Mouse (Mus musculus) erythroblast, embryonic 14.5 days (primary cell): ENCODE results near the gene Depp1. TPM values are rescaled to one million over a fixed set of nuclear protein-coding genes. Genes with fewer than 3 reads are reported as not detected.

ENCODE experiments used
- H3K27me3 ChIP-seq: 2 replicates; pipeline ENCODE4 v1.6.1; 2012; ENCODE audit warnings: inconsistent platforms; ENCODE audit not compliant: control insufficient read depth
- H3K36me3 ChIP-seq: 2 replicates; pipeline ENCODE4 v1.6.1; 2012; ENCODE audit warnings: mild to moderate bottlenecking, inconsistent platforms; ENCODE audit not compliant: control insufficient read depth
- H3K4me1 ChIP-seq: 2 replicates; pipeline ENCODE4 v1.6.1; 2012; ENCODE audit warnings: inconsistent platforms; ENCODE audit not compliant: control insufficient read depth
- H3K4me3 ChIP-seq: replicated peaks from 2 replicates; pipeline ENCODE3; 2012; ENCODE audit warnings: moderate library complexity, mild to moderate bottlenecking, inconsistent platforms
- H3K9me3 ChIP-seq: 2 replicates; pipeline ENCODE4 v1.6.1; 2012; ENCODE audit warnings: low read length, inconsistent platforms, mixed read lengths; ENCODE audit not compliant: control insufficient read depth
- GATA1 ChIP-seq: IDR thresholded peaks from 2 replicates; pipeline ENCODE4 v1.6.1; 2012; ENCODE audit warnings: low read length, inconsistent platforms, mixed read lengths
- TAL1 ChIP-seq: IDR thresholded peaks from 3 replicates; pipeline ENCODE4 v1.6.1; 2012; ENCODE audit warnings: low read length, inconsistent platforms, mixed read lengths
- polyA plus RNA-seq: library from polyadenylated mRNA; stranded (reverse); fragments of >175 nt; gene quantifications from 2 replicates; pipeline ENCODE4 v1.2.3, GENCODE M21; 2012

The Depp1 gene
- polyA plus RNA-seq, 1 experiment: 0.03 TPM

DNA sequence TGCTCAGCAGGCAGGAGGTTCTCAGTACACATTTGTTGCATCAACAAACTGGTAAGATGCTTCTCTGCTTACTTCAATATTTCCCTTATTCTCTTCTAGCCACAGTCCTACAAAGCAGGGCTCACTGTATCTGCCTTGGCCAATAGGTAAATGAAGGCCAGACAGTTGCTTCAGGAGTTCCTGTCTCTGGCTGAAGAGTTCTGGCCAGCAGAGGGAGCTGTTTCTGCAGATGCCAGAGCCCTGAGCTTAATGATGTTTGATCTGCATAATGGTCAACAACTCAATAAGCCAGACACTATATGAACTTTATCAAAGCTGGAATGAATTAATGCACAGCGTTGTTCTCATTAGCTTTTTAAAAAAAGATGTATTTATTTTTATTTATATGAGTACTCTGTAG lies 18.3 kb upstream of the Depp1 start:
- Histone ChIP-seq H3K27me3 (peaks cover 12% of the 10 kb centered on the region), H3K4me3 (no peak overlapping the region), H3K4me1 (peaks cover 13% of the 10 kb centered on the region), H3K9me3 (no peaks in the 10 kb centered on the region), H3K36me3 (no peaks in the 10 kb centered on the region)
- no peak for TF ChIP-seq TAL1
- no peak for TF ChIP-seq GATA1

DNA sequence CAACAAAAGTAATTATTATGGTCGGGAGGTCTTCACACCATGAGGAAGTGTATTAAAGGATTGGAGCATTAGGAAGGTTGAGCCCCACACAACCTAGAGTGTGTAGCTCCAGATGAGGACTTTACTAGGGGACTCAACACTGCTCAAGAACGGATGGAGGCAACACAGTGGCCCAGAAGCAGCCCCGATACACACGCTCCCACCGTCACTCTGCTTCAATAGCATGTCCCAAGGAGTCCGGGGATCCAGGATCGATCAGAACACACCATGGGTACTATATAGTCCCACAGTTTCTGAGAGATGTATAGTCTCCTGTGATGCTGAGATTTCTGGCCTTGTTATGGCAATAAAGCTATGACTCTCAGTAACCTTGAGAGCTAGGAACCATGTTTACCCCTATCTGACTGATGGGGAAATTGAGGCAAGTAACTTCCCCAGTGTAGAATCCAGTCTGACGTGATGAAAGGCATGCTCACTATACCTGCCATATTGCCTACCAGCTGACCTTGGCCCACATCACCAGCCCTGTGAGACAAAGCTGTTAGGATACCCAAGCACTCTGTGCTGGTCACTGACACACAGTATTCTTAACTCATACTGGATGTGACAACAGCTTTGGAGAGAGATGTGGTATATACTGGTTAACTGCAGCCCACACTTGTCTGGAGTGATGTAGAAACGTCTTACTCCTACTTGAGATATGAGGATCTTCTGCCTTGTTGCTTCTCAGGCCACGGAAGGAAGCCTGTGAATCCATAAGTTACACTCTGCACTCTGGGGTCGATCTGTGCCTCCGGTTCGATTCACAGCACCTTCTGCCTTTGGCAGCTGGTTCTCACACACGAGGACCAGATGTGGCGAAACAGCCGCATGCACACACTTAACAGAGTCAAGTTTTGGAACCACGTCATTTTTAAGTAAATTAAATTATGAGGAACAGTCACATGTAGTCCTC lies 16.4 kb upstream of the Depp1 start:
- TF ChIP-seq GATA1 (no peak), TAL1 (no peak)
- peaks cover 4% of the 10 kb centered on the region for H3K4me1 ChIP-seq
- H3K4me3 ChIP-seq: no peak overlapping the region
- peaks cover 4% of the 10 kb centered on the region for H3K27me3 ChIP-seq
- no peaks in the 10 kb centered on the region for H3K9me3 ChIP-seq
- H3K36me3 ChIP-seq: no peaks in the 10 kb centered on the region

DNA sequence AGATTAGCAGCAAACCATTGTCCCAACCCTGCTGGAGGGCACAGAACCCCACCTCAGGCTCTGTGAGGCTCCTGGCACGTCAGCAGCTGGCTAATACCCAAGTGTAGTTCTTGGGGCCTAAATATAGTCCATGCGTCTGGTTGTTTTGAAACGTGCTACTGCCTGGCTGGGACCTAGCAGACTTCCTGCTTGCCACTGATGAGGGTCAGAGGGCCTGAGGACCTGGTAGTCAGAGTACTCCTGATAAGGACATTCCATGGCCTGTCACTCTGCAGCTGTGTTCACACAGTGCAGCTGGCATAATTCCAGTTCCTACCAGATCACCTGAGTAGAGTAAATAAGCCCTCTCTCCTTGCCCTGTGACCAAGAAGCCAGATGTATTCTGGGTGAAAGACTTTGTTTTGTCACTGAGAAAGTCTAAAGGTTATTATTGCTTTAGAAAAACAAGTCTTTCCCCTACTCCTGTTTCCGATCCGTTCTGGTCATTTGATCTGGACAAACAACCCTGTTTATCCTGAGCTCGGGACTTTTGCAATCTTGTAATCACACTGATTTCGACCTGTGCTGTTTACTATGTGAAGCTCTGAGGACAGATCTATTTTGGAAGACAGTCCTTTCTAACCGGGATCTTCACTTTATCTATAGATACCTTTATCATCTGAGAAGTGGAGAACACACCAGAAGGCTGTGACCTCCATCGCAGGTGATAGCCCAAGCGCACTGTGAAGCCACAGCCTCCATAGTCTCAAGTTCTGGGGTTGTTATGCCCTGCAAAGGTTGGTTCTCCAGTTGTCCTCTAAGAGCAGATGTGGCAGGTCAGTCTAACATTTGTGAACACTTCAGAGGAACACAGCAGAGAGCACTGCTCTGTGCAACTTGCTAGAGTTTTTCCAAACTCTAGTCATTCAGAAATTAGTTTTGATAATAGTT lies 14.9 kb upstream of the Depp1 start:
- Histone ChIP-seq H3K4me1 (no peaks in the 10 kb centered on the region), H3K36me3 (no peaks in the 10 kb centered on the region), H3K4me3 (no peak overlapping the region), H3K27me3 (no peaks in the 10 kb centered on the region), H3K9me3 (no peaks in the 10 kb centered on the region)
- TF ChIP-seq GATA1 (no peak), TAL1 (no peak)

DNA sequence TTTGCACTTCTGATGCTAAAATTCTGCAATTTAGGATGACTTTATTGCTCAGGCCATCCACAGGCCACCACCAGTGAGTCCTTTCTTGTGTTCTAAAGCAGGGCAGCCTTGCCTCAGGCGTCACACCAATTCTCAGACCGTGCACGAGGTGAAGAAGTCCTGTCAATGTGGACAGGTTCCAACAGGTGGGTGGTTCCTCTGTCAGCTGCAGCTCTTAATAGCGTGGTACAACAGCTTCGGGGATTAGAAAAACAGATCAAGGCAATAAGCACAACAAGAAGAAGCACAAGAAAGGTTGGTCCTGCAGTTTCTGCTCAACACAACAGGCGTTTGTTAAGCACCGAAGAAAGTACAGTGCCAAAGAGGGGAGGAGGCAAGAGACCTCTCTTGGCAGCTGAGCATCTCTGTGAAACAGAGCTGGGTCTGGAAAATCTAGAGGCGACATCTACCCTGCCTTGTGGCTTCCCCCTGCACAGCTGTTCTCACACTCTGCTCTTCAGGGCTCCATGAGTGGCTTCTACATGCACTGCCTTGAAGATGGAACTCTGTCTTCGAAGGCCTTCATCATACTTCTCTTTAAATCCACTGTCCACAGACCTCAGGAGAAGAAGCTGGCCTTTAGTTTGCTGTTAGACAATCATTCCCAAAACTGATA lies 13.7 kb upstream of the Depp1 start:
- no peaks in the 10 kb centered on the region for H3K9me3 ChIP-seq
- H3K27me3 ChIP-seq: no peaks in the 10 kb centered on the region
- TF ChIP-seq TAL1: no peak
- no peak for TF ChIP-seq GATA1
- H3K4me1 ChIP-seq: no peaks in the 10 kb centered on the region
- H3K36me3 ChIP-seq: no peaks in the 10 kb centered on the region
- H3K4me3 ChIP-seq: no peak overlapping the region

DNA sequence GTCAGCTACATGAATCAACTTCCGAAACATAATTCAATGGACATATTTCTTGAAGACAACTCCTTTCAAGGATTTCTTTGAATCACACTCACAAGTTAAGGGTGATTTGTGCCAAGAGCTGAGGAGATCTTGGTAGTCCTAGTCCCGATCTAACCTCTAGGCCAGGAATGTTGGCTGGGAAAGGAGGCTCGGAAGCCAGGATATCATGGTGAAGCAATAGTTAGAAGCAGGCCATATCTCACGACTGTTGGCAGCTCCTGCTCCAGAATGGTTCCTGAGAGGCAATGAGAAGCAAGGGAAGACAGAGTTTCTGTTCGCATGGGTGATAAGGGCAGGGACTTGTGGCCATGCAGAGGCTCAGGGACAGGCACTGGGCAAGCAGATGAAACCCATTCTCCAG lies 12.9 kb upstream of the Depp1 start:
- H3K9me3 ChIP-seq: no peaks in the 10 kb centered on the region
- TF ChIP-seq TAL1 (no peak), GATA1 (no peak)
- no peaks in the 10 kb centered on the region for H3K4me1 ChIP-seq
- H3K27me3 ChIP-seq: no peaks in the 10 kb centered on the region
- H3K36me3 ChIP-seq: no peaks in the 10 kb centered on the region
- no peak overlapping the region for H3K4me3 ChIP-seq

DNA sequence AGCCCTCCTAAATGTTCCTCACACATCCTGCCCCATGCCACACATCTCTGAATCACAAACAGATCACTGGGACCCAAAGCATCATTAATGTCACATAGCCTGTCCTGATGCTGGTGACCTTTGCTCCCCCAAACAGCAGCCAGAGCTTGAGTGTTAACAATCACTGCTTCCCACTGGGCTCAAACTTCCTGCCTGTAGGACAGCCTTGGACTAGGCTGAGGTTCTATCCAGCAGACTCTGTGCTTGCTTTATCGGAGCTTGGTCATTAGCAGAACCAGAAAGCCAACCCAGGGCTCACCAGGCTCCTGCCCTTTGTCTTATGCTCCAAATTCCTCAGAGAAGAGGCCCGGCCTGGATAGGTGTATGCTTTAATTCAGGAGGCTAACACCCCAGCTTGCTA lies 11.5 kb upstream of the Depp1 start:
- no peaks in the 10 kb centered on the region for H3K4me1 ChIP-seq
- TF ChIP-seq TAL1 (no peak), GATA1 (no peak)
- no peaks in the 10 kb centered on the region for H3K9me3 ChIP-seq
- H3K27me3 ChIP-seq: no peaks in the 10 kb centered on the region
- H3K4me3 ChIP-seq: no peak overlapping the region
- no peaks in the 10 kb centered on the region for H3K36me3 ChIP-seq

DNA sequence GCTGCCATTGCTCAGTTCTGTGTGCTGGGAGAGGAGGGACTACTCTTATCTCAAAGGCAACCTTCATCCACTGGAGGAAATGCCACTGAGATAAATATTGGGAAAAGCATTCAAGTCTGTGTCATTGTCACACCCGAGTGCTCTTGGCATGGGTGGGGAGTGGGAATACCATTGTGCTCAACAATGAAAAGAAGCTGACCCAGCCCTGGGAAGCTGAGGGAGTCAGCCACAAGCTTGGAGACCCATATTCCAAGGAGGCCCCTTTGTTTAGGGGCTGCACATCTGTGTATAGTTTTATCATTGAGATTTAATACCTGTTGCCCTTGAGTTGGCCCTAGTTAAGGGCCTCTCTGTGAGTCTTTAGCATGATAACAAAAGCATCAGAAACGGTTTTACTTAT lies 10.7 kb upstream of the Depp1 start:
- no peaks in the 10 kb centered on the region for H3K36me3 ChIP-seq
- no peaks in the 10 kb centered on the region for H3K27me3 ChIP-seq
- no peak for TF ChIP-seq GATA1
- TF ChIP-seq TAL1: no peak
- H3K9me3 ChIP-seq: no peaks in the 10 kb centered on the region
- H3K4me3 ChIP-seq: no peak overlapping the region
- H3K4me1 ChIP-seq: no peaks in the 10 kb centered on the region

DNA sequence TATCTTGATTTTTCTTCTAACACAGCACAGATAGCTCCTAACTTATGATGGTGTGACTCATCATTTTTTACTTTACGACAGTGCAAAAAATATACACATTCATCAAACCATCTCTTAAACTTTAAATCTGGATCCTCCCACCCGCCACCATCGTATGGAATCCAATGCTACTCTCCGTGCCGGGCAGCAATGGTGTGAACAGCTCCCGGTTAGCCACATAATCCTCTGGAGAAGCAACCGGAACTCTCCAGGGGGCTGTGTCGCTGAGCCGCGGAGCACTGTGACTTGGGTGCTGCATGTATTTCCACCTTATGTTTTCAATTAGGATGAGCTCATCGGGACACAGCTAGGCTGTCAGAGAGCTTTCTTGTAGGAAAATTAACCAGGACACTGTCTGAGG lies 7.5 kb upstream of the Depp1 start:
- no peaks in the 10 kb centered on the region for H3K27me3 ChIP-seq
- H3K9me3 ChIP-seq: no peaks in the 10 kb centered on the region
- no peaks in the 10 kb centered on the region for H3K36me3 ChIP-seq
- no peaks in the 10 kb centered on the region for H3K4me1 ChIP-seq
- no peak overlapping the region for H3K4me3 ChIP-seq
- no peak for TF ChIP-seq TAL1
- TF ChIP-seq GATA1: no peak
